Mouse (Mus musculus): ENCODE results near the gene Chad.

DNA sequence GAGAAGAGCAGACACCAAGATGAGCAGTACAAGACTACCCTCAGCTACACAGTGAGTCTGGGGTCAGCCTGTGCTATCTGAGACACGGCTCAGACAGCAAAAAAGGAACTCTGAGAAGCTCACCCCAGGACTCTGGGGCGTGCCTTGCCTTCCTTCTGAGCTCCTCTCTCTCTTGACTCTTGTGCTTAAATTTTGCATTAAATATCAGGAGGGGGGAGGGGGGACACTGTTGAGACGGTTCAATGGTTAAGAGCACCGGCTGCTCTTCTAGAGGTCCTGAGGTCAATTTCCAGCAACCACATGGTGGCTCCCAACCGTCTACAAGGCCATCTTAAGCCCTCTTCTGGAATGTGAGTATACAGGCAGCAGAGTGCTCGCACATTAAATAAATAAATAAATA lies 22.7 kb downstream of the Chad start:
- no peak for TF ChIP-seq POLR2A (IDR thresholded peaks at IDR 0.05; ENCODE audit: insufficient read depth, low read depth, low read length)
- TF ChIP-seq CTCF (IDR thresholded peaks at IDR 0.05; ENCODE audit: insufficient read depth, low read depth, low read length): no peak
